Mouse (Mus musculus) midbrain, embryonic 11.5 days (tissue): ENCODE results near the gene Rin2. TPM values are rescaled to one million over a fixed set of nuclear protein-coding genes. Genes with fewer than 3 reads are reported as not detected.

ENCODE experiments used
- ATAC-seq: fragments of 200-750 bp; cut with Nextera tagmentation; 2 replicates; pipeline ENCODE4 v1.8.0; 2017; ENCODE audit warnings: moderate TSS enrichment, moderate library complexity; ENCODE audit not compliant: low FRiP score
- DNase-seq: peaks from one replicate; pipeline ENCODE4 v3.0.0; 2015; ENCODE audit warnings: low spot score; ENCODE audit errors: missing footprints
- H3K27ac ChIP-seq: fragments of 300-500 bp; sonication (generic); 2 replicates; pipeline ENCODE4 v1.5.1; 2014; ENCODE audit warnings: low read depth, low read length
- H3K27me3 ChIP-seq: fragments of 300-500 bp; sonication (generic); 2 replicates; pipeline ENCODE4 v1.6.1; 2014; ENCODE audit warnings: mild to moderate bottlenecking, low read length, moderate library complexity, mixed read lengths; ENCODE audit not compliant: control insufficient read depth, insufficient read depth
- H3K36me3 ChIP-seq: fragments of 300-500 bp; sonication (generic); 2 replicates; pipeline ENCODE4 v1.6.1; 2014; ENCODE audit warnings: mild to moderate bottlenecking, low read length, moderate library complexity, mixed read lengths; ENCODE audit not compliant: control insufficient read depth, insufficient read depth
- H3K4me1 ChIP-seq: fragments of 300-500 bp; sonication (generic); 2 replicates; pipeline ENCODE4 v1.6.1; 2014; ENCODE audit warnings: low read length; ENCODE audit not compliant: control insufficient read depth, insufficient read depth
- H3K4me2 ChIP-seq: fragments of 300-500 bp; sonication (generic); 2 replicates; pipeline ENCODE4 v1.6.1; 2014; ENCODE audit warnings: mild to moderate bottlenecking, moderate library complexity
- H3K4me3 ChIP-seq: fragments of 300-500 bp; sonication (generic); 2 replicates; pipeline ENCODE4 v1.5.1; 2014; ENCODE audit warnings: low read depth, low read length
- H3K9ac ChIP-seq: fragments of 300-500 bp; sonication (generic); 2 replicates; pipeline ENCODE4 v1.6.1; 2014; ENCODE audit warnings: low read length
- H3K9me3 ChIP-seq: fragments of 300-500 bp; sonication (generic); 2 replicates; pipeline ENCODE4 v1.6.1; 2016; ENCODE audit warnings: low read length; ENCODE audit not compliant: control insufficient read depth
- WGBS: fragments of 180-500 bp; shearing (Covaris S2); extraction: QIAGEN DNeasy Blood & Tissue Kit; methylation state at CpG from one replicate; pipeline ENCODE4 v1.1.7; 2014; 5-methylcytosine and 5-hydroxymethylcytosine counted together
- polyA plus RNA-seq: library from polyadenylated mRNA; unstranded; fragments of >200 nt; fragmentation: Nextera tagmentation; extraction: Ambion mirVana; gene quantifications from 2 replicates; pipeline ENCODE4 v1.2.1, GENCODE M21; 2014

Gene Rin2
- polyA plus RNA-seq, 1 experiment from 2014 or later: 11.9 TPM

DNA sequence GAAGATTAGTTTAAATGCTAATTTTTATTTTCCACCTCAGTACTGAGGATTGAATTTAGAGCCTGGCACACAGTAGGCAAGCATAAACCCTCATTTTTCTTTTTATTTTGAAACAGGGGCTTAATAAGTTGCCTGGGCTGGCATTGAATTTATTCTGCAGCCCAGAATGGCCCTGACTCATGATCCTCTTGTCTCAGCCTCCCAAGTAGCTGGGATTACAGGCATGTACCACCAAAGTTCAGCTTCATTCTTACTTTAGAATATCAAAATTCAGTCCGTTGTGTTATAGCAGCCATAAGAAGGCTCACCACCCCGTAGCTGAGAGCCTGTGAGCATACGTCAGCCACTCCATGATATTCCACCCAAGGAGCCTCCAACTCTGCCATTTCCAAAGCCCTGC, 191.2 kb downstream of the Rin2 start:
- H3K4me1 ChIP-seq: peaks cover 4% of the 10 kb centered on the region; the same call in 1 of the 2 replicates
- no peaks in the 10 kb centered on the region for H3K36me3 ChIP-seq
- no peak for DNase-seq
- no peaks in the 10 kb centered on the region for H3K9me3 ChIP-seq
- no peak for ATAC-seq
- no peak overlapping the region for H3K27ac ChIP-seq
- H3K27me3 ChIP-seq: no peaks in the 10 kb centered on the region
- no peak overlapping the region for H3K4me3 ChIP-seq
- H3K9ac ChIP-seq: no peak overlapping the region
- WGBS: 94% methylated on average over 3 of the region's 3 CpGs
- no peak overlapping the region for H3K4me2 ChIP-seq

DNA sequence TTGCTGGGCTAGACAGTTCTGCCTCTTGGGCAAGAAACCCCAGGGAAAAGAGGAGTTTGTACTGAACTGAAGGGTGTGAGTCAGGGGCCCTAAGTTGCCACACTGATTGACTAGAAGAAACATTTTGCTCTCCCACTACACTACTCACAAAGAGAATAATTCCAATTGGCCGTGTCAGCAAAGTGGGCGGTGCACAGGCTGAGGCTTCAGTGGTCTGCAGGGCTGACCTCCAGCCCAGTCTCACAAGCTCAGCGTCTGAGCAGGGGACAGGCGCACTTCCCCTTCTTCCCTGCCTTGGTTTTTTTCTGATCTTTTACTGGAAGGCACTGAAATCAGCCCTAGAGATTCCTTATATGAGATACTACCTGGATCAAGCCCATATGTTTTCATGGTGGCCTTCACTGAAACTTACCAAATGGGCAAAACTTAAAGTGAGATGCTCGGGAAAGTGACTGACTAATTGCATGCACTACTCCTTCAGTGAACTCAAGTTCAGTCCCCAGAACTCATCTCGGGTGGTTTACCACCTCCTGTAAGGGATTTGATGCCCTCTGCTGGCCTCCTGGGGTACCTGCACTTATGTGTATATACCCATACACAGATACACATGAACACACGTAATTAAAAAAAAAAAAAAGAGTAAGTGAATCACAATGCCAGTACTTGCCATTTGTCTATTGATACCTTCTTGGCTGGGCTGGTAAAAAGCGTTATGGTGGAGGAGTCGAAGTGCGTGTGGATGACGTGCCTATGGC, 191.9 kb downstream of the Rin2 start:
- DNase-seq: no peak
- no peaks in the 10 kb centered on the region for H3K27me3 ChIP-seq
- 92% methylated on average over 11 of the region's 11 CpGs for WGBS
- no peak for ATAC-seq
- H3K9ac ChIP-seq: no peak overlapping the region
- H3K27ac ChIP-seq: no peak overlapping the region
- no peaks in the 10 kb centered on the region for H3K36me3 ChIP-seq
- no peak overlapping the region for H3K4me2 ChIP-seq
- H3K9me3 ChIP-seq: no peaks in the 10 kb centered on the region
- H3K4me3 ChIP-seq: no peak overlapping the region
- H3K4me1 ChIP-seq: peaks cover 4% of the 10 kb centered on the region; the same call in 1 of the 2 replicates

DNA sequence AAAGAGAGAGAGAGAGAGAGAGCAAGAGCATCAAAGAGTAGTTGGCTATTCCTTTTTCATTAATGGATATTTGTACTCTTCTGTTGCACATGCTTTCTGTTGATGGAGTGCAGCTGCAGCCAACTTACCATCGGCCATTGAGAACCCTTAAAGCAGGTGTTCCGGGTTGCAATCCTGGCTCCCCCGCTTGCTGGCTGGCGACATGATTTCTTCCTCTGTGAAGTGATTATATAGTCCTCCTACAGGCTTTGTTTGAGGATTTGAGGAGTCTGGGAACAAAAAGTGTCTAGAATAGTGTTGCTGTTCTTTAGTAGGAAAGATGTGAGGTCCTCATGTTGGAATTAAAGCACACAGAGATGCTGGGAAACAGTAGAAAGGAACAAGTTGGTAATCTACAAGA, 196.3 kb downstream of the Rin2 start:
- DNase-seq (no peak), ATAC-seq (no peak)
- Histone ChIP-seq H3K4me3 (no peak overlapping the region), H3K4me1 (no peaks in the 10 kb centered on the region), H3K27ac (no peak overlapping the region), H3K36me3 (no peaks in the 10 kb centered on the region), H3K9me3 (no peaks in the 10 kb centered on the region), H3K4me2 (no peak overlapping the region), H3K9ac (no peak overlapping the region), H3K27me3 (no peaks in the 10 kb centered on the region)
- 86% methylated on average over 4 of the region's 4 CpGs for WGBS

DNA sequence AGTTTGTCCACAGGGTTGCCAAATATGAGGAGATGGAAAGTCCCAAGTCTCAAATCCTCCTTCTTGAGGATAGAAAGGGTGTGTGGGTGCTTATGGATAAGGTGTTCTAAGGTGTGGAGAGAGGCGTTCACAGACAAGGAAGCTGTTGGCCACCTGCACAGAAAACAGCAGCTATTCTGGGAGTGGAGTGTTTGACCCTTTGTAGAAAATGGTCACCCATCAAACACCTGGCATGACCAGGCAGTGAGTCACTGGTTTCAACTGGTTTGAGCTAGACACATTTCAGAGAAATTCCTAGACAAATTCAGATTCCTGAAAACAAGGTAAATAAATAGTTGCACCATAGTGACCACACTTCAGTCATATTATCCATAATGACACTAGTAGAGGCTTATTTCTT, 197.1 kb downstream of the Rin2 start:
- Histone ChIP-seq H3K4me1 (no peaks in the 10 kb centered on the region), H3K4me3 (no peak overlapping the region), H3K36me3 (no peaks in the 10 kb centered on the region), H3K9me3 (no peaks in the 10 kb centered on the region), H3K27ac (no peak overlapping the region), H3K4me2 (no peak overlapping the region), H3K9ac (no peak overlapping the region), H3K27me3 (no peaks in the 10 kb centered on the region)
- WGBS: 83% methylated on average over 1 of the region's 1 CpGs
- ATAC-seq (no peak), DNase-seq (no peak)

DNA sequence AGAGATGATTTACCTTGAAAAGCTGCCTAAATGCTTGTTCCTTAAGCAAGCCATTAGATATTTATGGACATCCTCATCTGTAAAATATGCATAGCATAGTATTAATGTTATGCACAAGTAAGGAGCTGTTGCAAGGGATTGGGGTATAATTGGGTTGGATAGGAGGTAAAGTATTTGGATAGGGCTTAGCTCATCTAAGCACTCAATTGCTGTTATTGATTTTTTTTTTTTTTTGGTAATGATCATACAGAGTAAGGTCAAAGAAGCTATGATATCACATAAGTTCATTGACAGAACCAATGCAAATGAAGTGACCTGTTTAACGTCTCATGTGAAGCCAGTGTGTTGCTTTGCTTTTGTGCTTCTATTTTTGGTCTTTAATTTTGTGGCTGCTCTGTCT, 198.9 kb downstream of the Rin2 start:
- Histone ChIP-seq H3K27me3 (no peaks in the 10 kb centered on the region), H3K9me3 (no peaks in the 10 kb centered on the region), H3K4me3 (no peak overlapping the region), H3K9ac (no peak overlapping the region), H3K4me1 (no peaks in the 10 kb centered on the region), H3K4me2 (no peak overlapping the region), H3K36me3 (0 out of 2 replicates have a peak, but pooled peaks cover under 1% of the 10 kb centered on the region), H3K27ac (no peak overlapping the region)
- DNase-seq (peak; percentile 14), ATAC-seq (no peak)
- WGBS: 88% methylated on average over 1 of the region's 1 CpGs

DNA sequence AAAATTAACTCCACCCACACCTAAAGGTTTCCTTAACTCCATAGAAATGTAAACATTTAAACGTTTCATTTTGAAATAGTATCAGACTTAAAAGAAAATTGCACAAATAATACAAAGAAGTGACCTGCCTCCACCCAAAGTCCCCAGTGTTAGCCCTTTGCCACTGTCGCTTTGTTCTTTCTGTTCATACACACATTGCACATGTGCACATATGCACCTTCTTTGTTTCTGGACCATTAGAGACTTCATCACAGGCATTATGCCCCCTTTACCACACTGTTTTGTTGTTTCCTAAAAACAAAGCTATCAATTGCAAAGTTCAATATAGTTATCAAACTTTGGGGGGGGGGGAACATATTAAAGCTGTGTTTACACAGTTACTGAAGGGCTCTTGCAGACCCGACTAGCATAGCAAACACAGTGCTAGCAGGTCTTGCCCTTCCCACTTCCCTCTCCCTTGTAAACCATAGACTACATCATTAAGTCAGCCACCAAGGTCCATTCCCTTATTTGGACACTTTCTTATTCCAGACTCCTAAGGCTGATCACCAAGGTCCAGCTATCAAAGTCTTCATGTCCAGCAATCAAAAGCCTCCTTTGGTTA, 200.0 kb downstream of the Rin2 start:
- DNase-seq: peak; percentile 31
- 62% methylated on average over 3 of the region's 3 CpGs for WGBS
- ATAC-seq: no peak

DNA sequence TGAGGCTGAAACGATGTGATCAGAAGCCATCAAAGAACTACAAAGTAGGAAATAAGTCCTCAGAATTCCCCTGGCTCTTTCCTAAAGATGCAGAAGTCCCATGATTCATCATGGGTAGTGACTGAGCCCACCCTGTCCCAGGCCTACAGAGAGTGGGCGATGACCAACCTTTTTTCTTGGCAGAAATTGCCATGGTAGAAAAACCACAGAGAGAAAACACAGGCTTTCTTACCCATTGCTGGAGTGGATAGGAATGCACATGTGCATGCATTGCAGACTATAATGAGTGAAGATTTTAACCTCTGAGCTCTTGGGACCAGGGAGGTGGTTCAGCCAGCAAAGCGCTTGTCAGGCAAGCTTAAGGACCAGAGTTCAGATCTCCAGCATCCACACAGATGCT, 202.2 kb downstream of the Rin2 start:
- H3K27me3 ChIP-seq: no peaks in the 10 kb centered on the region
- ATAC-seq: no peak
- no peak overlapping the region for H3K9ac ChIP-seq
- no peaks in the 10 kb centered on the region for H3K9me3 ChIP-seq
- no peak overlapping the region for H3K4me3 ChIP-seq
- H3K4me2 ChIP-seq: no peak overlapping the region
- H3K36me3 ChIP-seq: 0 out of 2 replicates have a peak, but pooled peaks cover 2% of the 10 kb centered on the region
- 92% methylated on average over 3 of the region's 3 CpGs for WGBS
- H3K4me1 ChIP-seq: no peaks in the 10 kb centered on the region
- H3K27ac ChIP-seq: no peak overlapping the region
- DNase-seq: no peak

More for the DNA sequence above, 200.0 kb downstream of the Rin2 start:
- Histone ChIP-seq H3K9ac (no peak overlapping the region), H3K4me1 (no peaks in the 10 kb centered on the region), H3K27ac (no peak overlapping the region), H3K36me3 (0 out of 2 replicates have a peak, but pooled peaks cover 2% of the 10 kb centered on the region), H3K4me2 (no peak overlapping the region), H3K27me3 (no peaks in the 10 kb centered on the region), H3K4me3 (no peak overlapping the region), H3K9me3 (no peaks in the 10 kb centered on the region)

DNA sequence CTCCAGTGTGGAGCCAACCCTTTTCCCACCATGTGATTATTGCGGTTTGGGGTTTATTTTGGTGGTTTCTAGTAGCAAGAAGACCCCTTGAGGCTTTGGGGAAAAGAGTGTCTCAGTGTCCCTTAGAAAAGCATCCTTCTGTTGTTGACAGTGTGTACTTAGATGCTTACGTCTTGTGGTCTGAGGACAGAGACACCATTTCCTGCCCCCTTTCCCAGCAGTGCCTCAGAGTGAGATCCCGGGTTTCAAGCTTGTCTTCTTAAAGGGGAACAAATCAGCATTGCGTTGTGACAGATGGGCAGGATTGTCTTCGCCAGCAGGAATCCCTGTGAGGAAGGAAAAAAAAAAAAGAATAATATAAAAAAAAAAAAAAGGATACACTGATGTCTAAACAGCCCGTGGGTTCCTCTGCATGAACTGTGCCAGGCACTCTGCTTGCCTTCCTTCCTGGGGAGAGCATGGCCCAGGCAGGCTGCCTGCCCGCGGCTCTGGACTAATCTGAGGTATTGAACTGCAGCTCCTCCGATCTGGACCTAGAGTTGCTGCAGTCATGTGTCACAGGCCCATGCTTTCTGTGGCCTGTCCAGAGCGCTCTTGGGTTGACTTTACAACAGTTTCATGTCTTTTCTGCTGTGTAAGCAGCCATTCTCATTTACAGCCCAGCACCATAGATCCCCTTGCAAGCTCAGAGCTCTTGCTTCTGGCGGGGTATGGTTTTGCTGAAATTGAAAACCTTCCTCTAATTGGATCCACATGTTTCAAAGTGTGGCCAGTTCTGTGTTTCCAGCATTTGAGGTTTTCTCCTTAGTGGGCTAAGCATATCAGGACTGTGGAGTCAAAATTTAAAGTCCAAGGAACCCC, 206.1 kb downstream of the Rin2 start:
- 77% methylated on average over 11 of the region's 11 CpGs for WGBS
- H3K4me2 ChIP-seq: no peak overlapping the region
- H3K4me3 ChIP-seq: no peak overlapping the region
- 0 out of 2 replicates have a peak, but pooled peaks cover 2% of the 10 kb centered on the region for H3K36me3 ChIP-seq
- H3K27ac ChIP-seq: no peak overlapping the region
- no peaks in the 10 kb centered on the region for H3K9me3 ChIP-seq
- H3K9ac ChIP-seq: no peak overlapping the region
- H3K27me3 ChIP-seq: no peaks in the 10 kb centered on the region
- DNase-seq (no peak), ATAC-seq (no peak)
- H3K4me1 ChIP-seq: no peaks in the 10 kb centered on the region

DNA sequence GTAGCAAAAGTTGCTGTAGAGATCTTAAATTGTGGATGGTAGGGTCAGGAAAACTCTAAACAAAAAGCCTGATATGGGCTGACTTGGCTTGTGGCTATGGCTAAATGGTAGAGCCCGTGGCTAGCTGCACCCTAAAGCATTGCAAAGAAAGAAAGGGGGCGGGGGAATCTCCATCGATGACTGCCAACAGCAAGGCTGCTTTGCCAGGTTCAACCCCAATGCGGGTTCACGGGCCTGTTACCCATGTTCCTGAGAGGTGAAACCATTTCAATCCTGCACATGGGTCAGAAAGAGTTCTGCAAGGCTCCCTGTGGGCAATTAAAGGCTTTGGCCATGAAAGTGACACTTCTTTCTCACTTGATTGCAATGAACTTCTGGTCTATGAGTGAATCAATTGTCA, 206.9 kb downstream of the Rin2 start:
- H3K4me1 ChIP-seq: no peaks in the 10 kb centered on the region
- no peak for DNase-seq
- no peak for ATAC-seq
- H3K9me3 ChIP-seq: no peaks in the 10 kb centered on the region
- no peaks in the 10 kb centered on the region for H3K27me3 ChIP-seq
- H3K36me3 ChIP-seq: 0 out of 2 replicates have a peak, but pooled peaks cover 2% of the 10 kb centered on the region
- H3K27ac ChIP-seq: no peak overlapping the region
- H3K4me3 ChIP-seq: no peak overlapping the region
- H3K4me2 ChIP-seq: no peak overlapping the region
- H3K9ac ChIP-seq: no peak overlapping the region
- 85% methylated on average over 5 of the region's 5 CpGs for WGBS
